Mouse (Mus musculus) frontal cortex, postnatal 25 days (tissue): ENCODE measurements around the gene Cdcp2.

Source experiments
- DNase-seq, 2 experiments: peaks; one replicate each; pipeline ENCODE4 v3.0.0; 2022; ENCODE audit warnings: low spot score in 2 of 2

The Cdcp2 gene

GRCm38 (mm10) chr4:107096841-107097373, at the start of gene Cdcp2:
Gene Cdcp2, plus strand, starts transcription at chr4:107096891.
- no peak for DNase-seq

DNA sequence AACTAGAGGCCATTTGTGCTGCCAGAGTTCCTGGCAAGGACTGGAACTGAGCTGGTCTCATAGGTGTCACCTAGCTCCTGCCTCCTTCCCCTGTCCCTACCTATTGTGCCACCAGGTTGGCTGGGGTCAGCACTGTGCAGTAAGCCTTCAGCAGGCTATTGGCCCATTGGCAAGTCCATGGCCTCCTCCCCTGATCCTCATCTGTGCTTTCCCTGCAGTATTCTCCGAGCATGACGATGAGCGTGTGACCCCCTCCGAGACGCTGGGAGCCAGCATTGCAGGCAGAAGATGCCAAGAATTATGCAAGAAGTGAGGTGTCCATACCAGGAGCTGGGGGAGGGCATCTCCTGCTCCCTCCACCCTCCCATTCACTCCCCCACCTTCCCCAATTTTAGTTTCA, 48.9 kb upstream of the Cdcp2 start:
- DNase-seq, result no peak

- DNase-seq, result no peak
These were observed 48.0 kb upstream of the Cdcp2 start for GRCm38 (mm10) chr4:107048568-107049162.

DNA sequence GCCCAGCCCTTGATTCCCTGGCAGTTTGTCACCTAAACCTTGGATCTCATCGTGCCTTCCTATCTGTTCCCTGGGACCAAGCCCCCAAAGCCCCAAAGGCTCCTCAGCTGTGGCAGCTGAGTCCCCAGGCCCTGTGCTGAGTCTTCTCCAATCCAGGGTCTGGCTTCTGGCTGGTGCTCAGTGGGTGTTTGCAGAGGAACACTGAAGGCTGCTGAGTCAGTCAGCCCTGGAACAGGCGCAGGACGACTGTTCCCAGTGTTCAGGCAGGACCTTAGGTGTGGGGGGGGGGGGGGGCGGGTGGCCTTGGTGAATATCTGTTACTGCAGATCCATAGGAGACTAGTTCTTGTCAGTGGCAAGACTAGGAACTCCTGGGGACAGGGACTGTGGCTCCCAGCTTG, 44.8 kb upstream of the Cdcp2 start:
- DNase-seq, result no peak

DNA sequence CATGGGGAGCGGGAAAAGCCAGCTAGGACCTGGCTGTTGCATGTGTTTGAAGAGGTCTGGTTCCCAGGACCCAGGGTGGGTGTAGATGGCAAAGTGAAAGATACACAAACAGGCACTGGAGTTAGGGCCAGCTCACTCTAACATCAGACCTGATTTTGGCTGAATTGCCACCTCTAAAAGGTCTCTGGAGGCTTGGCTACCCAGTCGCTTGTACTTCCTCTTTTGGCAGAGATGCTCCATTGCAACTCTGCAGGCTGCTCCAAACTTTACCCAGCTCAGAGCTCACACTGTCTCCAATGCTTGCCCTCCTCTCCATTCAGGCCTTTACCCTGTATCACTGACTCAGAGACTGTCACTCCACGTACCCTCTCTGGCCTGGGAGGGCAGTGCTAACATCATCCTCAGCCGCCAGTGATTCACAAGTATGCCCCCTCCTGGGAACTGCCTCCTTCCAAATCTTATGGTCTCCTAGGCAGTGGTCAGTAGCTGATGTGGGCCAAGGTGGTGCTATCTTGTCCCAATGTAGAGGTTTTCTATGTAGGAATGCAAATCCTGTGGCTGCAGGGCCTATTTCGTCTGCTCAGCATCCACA, 43.6 kb upstream of the Cdcp2 start:
- DNase-seq, result no peak

DNA sequence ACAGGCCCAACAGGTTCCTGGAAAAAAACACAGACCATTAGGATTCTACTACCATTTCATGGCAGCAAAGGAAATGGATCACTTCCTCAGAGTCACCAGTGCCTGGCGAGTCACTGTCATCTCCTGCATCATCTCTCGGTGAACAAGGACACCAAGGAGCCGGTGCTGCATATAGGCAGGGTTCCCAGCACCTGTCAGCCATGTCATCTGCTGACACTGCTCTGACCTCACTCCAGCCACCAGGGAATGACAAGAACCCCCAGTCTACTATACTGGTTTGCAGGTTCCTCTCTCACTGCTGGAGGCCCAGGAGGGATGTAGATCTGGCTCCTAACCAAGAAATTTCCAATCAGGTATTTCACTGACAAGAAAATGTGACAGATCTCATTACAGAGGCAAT, 40.6 kb upstream of the Cdcp2 start:
- no peak for DNase-seq

DNA sequence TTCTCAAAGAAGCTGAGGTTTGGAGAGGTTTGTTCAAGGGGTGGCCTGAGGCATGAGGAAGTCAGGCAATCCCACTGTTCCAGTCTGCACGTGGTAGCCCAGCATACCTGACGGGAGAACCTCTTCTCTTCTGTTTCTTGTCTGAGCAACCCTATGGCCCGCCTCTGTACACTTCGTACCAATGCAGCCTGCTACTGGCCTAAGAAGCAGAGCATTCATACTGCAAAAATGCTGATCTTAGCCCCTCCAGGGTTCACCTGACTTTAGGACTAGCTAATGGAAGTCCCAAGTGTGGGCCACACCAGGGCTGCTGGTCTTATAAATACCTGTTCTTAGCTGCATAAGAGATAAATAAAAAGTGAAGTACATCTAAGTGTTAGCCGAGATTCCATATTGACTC, 38.3 kb upstream of the Cdcp2 start:
- DNase-seq, result no peak

DNA sequence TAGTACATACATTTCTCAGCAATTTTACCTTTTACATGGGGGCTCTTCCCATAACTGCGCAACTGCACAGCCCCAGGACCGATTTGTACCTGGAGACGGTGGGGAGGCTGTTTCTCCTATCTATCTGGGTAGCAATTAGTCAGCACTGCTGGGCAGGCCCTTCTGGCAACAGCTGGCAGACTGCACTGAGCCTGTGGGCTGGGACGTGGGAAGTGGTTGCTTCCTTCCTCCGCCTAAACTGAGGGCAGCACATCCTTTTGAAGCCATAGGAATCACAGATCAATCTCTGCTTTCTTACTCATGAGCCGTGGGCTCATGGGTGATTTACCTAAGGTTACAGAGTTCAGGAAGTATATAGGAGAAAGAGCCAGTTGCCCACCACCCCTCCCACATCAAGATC, 37.9 kb upstream of the Cdcp2 start:
- no peak for DNase-seq

DNA sequence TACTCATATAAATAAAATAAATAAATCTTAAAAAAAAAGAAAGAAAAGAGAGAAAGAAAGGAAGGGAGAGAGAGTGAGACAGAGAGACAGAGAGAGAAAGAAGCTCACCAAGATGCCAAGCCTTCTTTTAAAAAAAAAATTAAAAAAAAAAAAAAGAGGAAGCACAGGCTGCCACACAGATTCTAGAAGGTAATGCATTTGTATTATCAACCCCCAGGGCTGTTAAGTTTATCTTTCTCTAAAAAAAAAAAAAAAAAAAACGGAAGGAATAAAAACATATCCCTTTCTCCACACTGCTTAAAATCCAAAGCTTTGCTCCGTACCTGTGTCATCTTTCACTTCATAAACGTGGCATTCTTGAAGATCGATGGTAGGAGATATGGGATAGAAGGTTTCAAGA, 35.1 kb upstream of the Cdcp2 start:
- DNase-seq, result no peak

DNA sequence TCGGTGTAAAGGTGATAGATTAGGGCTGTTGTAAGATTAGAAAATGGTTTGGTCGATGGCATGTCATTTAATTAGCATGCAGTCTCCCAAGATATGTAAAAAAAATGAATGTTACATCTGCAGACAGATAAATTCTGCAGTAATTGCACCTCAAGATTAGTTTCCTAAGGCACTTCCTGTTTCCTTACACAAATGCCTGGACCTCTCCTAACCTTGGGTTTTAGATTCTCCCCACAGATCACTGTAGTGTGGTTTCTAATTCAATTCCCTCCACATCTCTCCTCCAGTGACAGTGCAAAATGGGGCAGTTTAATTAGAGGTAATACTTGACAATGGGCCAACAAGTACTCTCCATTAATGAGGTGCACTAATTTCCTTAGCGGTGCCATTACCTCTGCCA, 33.5 kb upstream of the Cdcp2 start:
- no peak for DNase-seq

- DNase-seq, result no peak
These were observed 32.1 kb upstream of the Cdcp2 start for GRCm38 (mm10) chr4:107064394-107065098.

- peak; percentile 93 to 95 for DNase-seq
These were observed 30.2 kb upstream of the Cdcp2 start, which contains the start of the genes Mrpl37 and Cyb5rl for GRCm38 (mm10) chr4:107066252-107067124. Gene Mrpl37, minus strand, starts transcription at chr4:107066868. Gene Cyb5rl, plus strand, starts transcription at chr4:107066988.

GRCm38 (mm10) chr4:107067151-107067840, 29.4 kb upstream of the Cdcp2 start:
- DNase-seq, result no peak

DNA sequence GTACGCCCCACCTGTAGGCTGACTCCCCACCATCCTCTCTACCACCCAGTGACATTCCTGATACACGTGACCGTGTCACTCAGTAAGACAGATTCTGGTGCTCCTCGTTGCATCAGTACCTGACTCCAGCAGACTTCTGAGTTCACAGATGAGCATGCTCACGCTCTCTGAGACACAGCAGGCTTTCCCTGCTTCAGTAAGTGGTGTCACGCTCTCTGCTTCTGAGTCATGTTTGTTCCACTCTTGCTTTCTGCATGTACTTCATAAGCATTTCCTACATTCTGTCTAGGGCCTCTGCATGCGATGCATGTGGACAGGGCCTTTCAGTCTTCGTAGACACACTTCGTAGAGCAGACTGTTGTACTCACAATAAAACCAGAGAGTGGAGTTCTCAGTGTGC, 24.3 kb upstream of the Cdcp2 start:
- no peak for DNase-seq

DNA sequence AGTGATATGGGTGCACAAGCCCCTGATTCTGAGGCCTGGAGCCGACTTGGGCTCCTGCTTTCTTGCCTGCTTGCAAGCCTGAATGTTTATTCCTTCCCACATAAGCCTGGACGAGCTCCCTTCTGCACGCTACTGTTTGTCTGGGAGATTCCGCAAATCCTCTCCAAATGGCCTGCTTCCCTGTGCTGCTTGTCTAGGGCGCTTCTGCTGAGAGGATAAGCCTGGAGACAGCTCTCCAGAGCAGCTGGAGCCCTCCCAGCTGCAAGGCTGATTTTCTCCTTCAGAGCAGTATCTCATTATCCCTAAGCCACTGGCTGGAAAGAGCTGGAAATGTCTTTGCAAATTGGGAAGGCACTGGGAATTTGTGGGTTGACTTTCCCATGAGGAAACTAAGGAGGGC, 21.2 kb upstream of the Cdcp2 start:
- no peak for DNase-seq

- DNase-seq, result no peak
These were observed 17.8 kb upstream of the Cdcp2 start for GRCm38 (mm10) chr4:107078894-107079293.

GRCm38 (mm10) chr4:107079716-107080115, 17.0 kb upstream of the Cdcp2 start:
- no peak for DNase-seq

DNA sequence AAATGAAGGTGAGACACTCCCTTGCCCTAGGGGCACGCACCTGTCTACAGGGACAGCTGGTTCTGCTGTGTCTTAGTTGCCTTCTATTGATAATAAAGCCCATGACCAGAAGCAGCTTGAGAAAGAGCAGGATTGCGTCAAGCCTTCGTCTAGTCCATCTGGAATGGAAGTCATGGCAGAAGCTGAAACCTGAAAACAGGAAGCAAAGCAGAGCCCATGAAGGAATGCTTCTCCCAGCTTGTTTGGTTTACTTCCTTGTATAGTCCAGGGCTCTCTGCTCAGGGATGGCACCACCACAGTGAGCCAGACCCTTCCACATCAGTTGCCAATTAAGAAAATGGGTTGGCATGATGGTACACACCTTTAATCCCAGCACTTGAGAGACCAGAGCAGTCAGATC, 14.5 kb upstream of the Cdcp2 start:
- DNase-seq, result no peak

DNA sequence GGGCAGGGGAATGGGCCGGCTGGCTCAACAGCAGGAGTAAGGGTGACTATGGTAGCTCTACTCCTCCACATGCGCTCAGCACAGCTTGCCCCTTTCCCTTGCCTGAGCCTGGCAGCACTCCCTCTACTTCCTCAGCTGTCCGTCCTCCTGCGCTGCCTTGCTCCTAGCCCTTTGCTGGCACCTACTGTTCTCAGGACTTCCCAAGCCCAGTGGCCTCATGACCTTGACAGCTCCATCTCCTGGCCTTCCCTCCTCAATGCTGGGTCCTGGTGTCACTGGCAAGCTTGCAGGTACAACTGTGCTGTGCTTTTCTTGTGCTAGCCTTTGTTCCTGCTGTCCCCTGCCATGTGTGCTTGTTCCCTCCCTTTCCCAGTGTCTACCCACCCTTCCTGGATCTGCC, 13.6 kb upstream of the Cdcp2 start:
- DNase-seq, result no peak

DNA sequence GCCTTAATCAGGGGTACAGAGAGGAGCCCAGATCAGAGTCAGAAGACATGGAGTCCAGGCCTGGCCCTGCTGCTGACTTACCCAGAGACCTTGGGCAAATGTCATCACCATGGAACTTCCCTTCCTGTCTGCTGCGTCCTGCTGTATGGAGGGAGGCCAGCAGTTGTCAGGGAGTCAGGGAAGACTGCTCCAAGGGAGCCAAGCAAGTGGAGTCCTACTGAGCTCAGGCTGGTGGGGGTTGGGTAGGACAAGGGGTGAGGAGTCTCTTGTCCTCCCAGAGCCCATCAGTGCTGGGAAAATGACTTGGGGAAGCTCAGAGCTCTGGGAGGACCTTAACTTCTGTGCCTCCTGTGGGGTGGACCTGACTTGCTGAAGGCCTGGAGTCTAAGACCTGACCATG, 12.3 kb upstream of the Cdcp2 start:
- no peak for DNase-seq

DNA sequence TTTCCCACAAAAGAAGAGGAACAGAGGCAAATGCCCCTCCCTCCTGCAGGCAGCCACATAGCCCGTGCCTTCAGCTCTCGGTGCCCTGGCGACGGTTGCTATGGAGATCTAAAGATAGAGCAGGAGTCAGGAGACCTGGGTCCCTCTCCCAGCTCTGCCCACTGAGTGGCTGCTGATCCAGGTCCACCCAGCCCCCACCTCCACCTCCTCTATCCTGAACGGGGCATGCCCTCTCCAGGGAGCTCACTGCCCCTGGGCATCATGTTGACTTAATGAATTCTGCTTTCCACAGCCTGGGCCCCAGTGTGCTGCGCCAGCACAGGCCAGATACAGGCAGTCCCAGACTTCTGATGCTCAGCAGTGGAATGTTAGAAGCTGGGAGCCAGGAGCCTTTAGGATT, 11.8 kb upstream of the Cdcp2 start:
- peak; percentile 41 to 52 for DNase-seq
